Mouse (Mus musculus) intestine, embryonic 15.5 days (tissue): Measurements from ENCODE around the gene Lcn9. TPM values are rescaled to one million over a fixed set of nuclear protein-coding genes. Genes with fewer than 3 reads are reported as not detected.
A peak's percentile ranks its signal among the peaks of the same experiment; 100 is the strongest.
"Not testable (repeated sequence)": the region's sequence is repeated elsewhere in the genome, so short reads cannot be mapped to it uniquely, and the experiment has no call there.

Experiments
- ATAC-seq: fragments of 200-750 bp; cut with Nextera tagmentation; 2 replicates; pipeline ENCODE4 v1.8.0; 2017; ENCODE audit warnings: moderate TSS enrichment, moderate library complexity
- H3K27ac ChIP-seq: fragments of 300-500 bp; sonication (generic); 2 replicates; pipeline ENCODE4 v1.5.1; 2015; ENCODE audit warnings: mild to moderate bottlenecking, inconsistent platforms
- H3K27me3 ChIP-seq: fragments of 300-500 bp; sonication (generic); replicated peaks from 2 replicates; pipeline ENCODE4 v1.6.1; 2015; ENCODE audit warnings: inconsistent platforms
- H3K36me3 ChIP-seq: fragments of 300-500 bp; sonication (generic); 2 replicates; pipeline ENCODE4 v1.6.1; 2015; ENCODE audit warnings: inconsistent platforms
- H3K4me1 ChIP-seq: fragments of 300-500 bp; sonication (generic); replicated peaks from 2 replicates; pipeline ENCODE4 v1.6.1; 2015; ENCODE audit warnings: inconsistent platforms
- H3K4me2 ChIP-seq: fragments of 300-500 bp; sonication (generic); replicated peaks from 2 replicates; pipeline ENCODE4 v1.6.1; 2015; ENCODE audit warnings: mild to moderate bottlenecking, inconsistent platforms
- H3K4me3 ChIP-seq: fragments of 300-500 bp; sonication (generic); replicated peaks from 2 replicates; pipeline ENCODE4 v1.5.1; 2015; ENCODE audit warnings: inconsistent platforms
- H3K9ac ChIP-seq: fragments of 300-500 bp; sonication (generic); 2 replicates; pipeline ENCODE4 v1.6.1; 2015; ENCODE audit warnings: inconsistent platforms
- H3K9me3 ChIP-seq: fragments of 300-500 bp; sonication (generic); 2 replicates; pipeline ENCODE4 v1.6.1; 2016; ENCODE audit warnings: inconsistent platforms
- WGBS: fragments of 180-500 bp; shearing (Covaris S2); methylation state at CpG from one replicate; pipeline ENCODE4 v1.1.7; 2015; 5-methylcytosine and 5-hydroxymethylcytosine counted together
- polyA plus RNA-seq: library from polyadenylated mRNA; unstranded; fragments of >200 nt; fragmentation: Nextera tagmentation; extraction: Ambion mirVana; gene quantifications from 2 replicates; pipeline ENCODE4 v1.2.1, GENCODE M21; 2015

The Lcn9 gene
- polyA plus RNA-seq, 1 experiment from 2014 or later = not detected

- Histone ChIP-seq H3K9ac (no peak overlapping the region), H3K4me1 (no peaks in the 10 kb centered on the region), H3K27ac (no peak overlapping the region), H3K4me3 (no peak overlapping the region), H3K9me3 (no peaks in the 10 kb centered on the region), H3K4me2 (no peak overlapping the region), H3K36me3 (no peaks in the 10 kb centered on the region), H3K27me3 (no peaks in the 10 kb centered on the region)
- 84% methylated on average over 5 of the region's 5 CpGs for WGBS
- ATAC-seq = no peak
Observed at GRCm38 (mm10) chr2:25813364-25813763, 9.6 kb upstream of the Lcn9 start.

GRCm38 (mm10) chr2:25815748-25816147 is 7.2 kb upstream of the Lcn9 start, which contains the start of gene Glt6d1:
Gene Glt6d1, minus strand, starts transcription at chr2:25815848.
- not testable (repeated sequence) for H3K36me3 ChIP-seq, H3K4me2 ChIP-seq, H3K27ac ChIP-seq, ATAC-seq, H3K4me3 ChIP-seq, H3K4me1 ChIP-seq, H3K9ac ChIP-seq, H3K9me3 ChIP-seq, H3K27me3 ChIP-seq
- 58% methylated on average over 1 of the region's 1 CpGs for WGBS

- H3K27me3 ChIP-seq = no peaks in the 10 kb centered on the region
- no peaks in the 10 kb centered on the region for H3K36me3 ChIP-seq
- no peak overlapping the region for H3K27ac ChIP-seq
- ATAC-seq = no peak
- no peak overlapping the region for H3K4me3 ChIP-seq
- no peaks in the 10 kb centered on the region for H3K9me3 ChIP-seq
- H3K4me2 ChIP-seq = no peak overlapping the region
- H3K9ac ChIP-seq = no peak overlapping the region
- no peaks in the 10 kb centered on the region for H3K4me1 ChIP-seq
- 87% methylated on average over 3 of the region's 3 CpGs for WGBS
Observed at GRCm38 (mm10) chr2:25824751-25825150, 1.8 kb downstream of the Lcn9 start.

- H3K4me2 ChIP-seq = no peak overlapping the region
- no peak overlapping the region for H3K9ac ChIP-seq
- WGBS = 76% methylated on average over 8 of the region's 8 CpGs
- no peak for ATAC-seq
- H3K27me3 ChIP-seq = no peaks in the 10 kb centered on the region
- no peaks in the 10 kb centered on the region for H3K36me3 ChIP-seq
- H3K27ac ChIP-seq = no peak overlapping the region
- no peaks in the 10 kb centered on the region for H3K9me3 ChIP-seq
- H3K4me1 ChIP-seq = no peaks in the 10 kb centered on the region
- H3K4me3 ChIP-seq = no peak overlapping the region
Observed at GRCm38 (mm10) chr2:25828344-25828947, 5.5 kb downstream of the Lcn9 start.

- Histone ChIP-seq H3K4me1 (no peaks in the 10 kb centered on the region), H3K4me3 (no peak overlapping the region), H3K9me3 (no peaks in the 10 kb centered on the region), H3K36me3 (no peaks in the 10 kb centered on the region), H3K9ac (no peak overlapping the region), H3K27ac (no peak overlapping the region), H3K27me3 (0 out of 2 replicates have a peak, but pooled peaks cover 1% of the 10 kb centered on the region), H3K4me2 (no peak overlapping the region)
- 66% methylated on average over 3 of the region's 3 CpGs for WGBS
- no peak for ATAC-seq
Observed at GRCm38 (mm10) chr2:25830786-25831185, 7.8 kb downstream of the Lcn9 start.

- ATAC-seq = peak; percentile 82
- 0 out of 2 replicates have a peak, but pooled peaks cover 2% of the 10 kb centered on the region for H3K27me3 ChIP-seq
- H3K27ac ChIP-seq = no peak overlapping the region
- H3K4me1 ChIP-seq = no peaks in the 10 kb centered on the region
- no peaks in the 10 kb centered on the region for H3K9me3 ChIP-seq
- WGBS = 39% methylated on average over 5 of the region's 5 CpGs
- no peak overlapping the region for H3K4me2 ChIP-seq
- H3K4me3 ChIP-seq = no peak overlapping the region
- no peak overlapping the region for H3K9ac ChIP-seq
- H3K36me3 ChIP-seq = no peaks in the 10 kb centered on the region
Observed at GRCm38 (mm10) chr2:25836291-25836690, 13.3 kb downstream of the Lcn9 start.

- no peaks in the 10 kb centered on the region for H3K36me3 ChIP-seq
- no peak overlapping the region for H3K9ac ChIP-seq
- H3K4me2 ChIP-seq = no peak overlapping the region
- H3K4me3 ChIP-seq = no peak overlapping the region
- WGBS = 59% methylated on average over 4 of the region's 4 CpGs
- H3K27me3 ChIP-seq = no peaks in the 10 kb centered on the region
- H3K27ac ChIP-seq = no peak overlapping the region
- no peaks in the 10 kb centered on the region for H3K4me1 ChIP-seq
- no peak for ATAC-seq
- H3K9me3 ChIP-seq = no peaks in the 10 kb centered on the region
Observed at GRCm38 (mm10) chr2:25842161-25842560, 19.2 kb downstream of the Lcn9 start.

GRCm38 (mm10) chr2:25842758-25843157 is 19.8 kb downstream of the Lcn9 start:
- H3K27ac ChIP-seq = no peak overlapping the region
- no peak overlapping the region for H3K4me3 ChIP-seq
- H3K9ac ChIP-seq = no peak overlapping the region
- H3K27me3 ChIP-seq = no peaks in the 10 kb centered on the region
- no peaks in the 10 kb centered on the region for H3K4me1 ChIP-seq
- no peaks in the 10 kb centered on the region for H3K36me3 ChIP-seq
- H3K4me2 ChIP-seq = no peak overlapping the region
- WGBS = 84% methylated on average over 1 of the region's 1 CpGs
- no peak for ATAC-seq
- no peaks in the 10 kb centered on the region for H3K9me3 ChIP-seq

GRCm38 (mm10) chr2:25844097-25844496 is 21.1 kb downstream of the Lcn9 start:
- H3K27me3 ChIP-seq = no peaks in the 10 kb centered on the region
- no peak overlapping the region for H3K27ac ChIP-seq
- H3K9ac ChIP-seq = no peak overlapping the region
- no peak for ATAC-seq
- H3K36me3 ChIP-seq = no peaks in the 10 kb centered on the region
- no peaks in the 10 kb centered on the region for H3K4me1 ChIP-seq
- no peak overlapping the region for H3K4me3 ChIP-seq
- WGBS = 88% methylated on average over 3 of the region's 3 CpGs
- no peak overlapping the region for H3K4me2 ChIP-seq
- H3K9me3 ChIP-seq = no peaks in the 10 kb centered on the region

- 77% methylated on average over 8 of the region's 8 CpGs for WGBS
- Histone ChIP-seq H3K4me3 (no peak overlapping the region), H3K36me3 (no peaks in the 10 kb centered on the region), H3K27me3 (no peaks in the 10 kb centered on the region), H3K4me2 (no peak overlapping the region), H3K9ac (no peak overlapping the region), H3K9me3 (no peaks in the 10 kb centered on the region), H3K4me1 (no peaks in the 10 kb centered on the region), H3K27ac (no peak overlapping the region)
- ATAC-seq = no peak
Observed at GRCm38 (mm10) chr2:25846516-25846915, 23.6 kb downstream of the Lcn9 start.

- no peak within 1 kb of the TSS for H3K4me3 ChIP-seq
- no peaks in the 10 kb centered on the region for H3K9me3 ChIP-seq
- no peaks in the 10 kb centered on the region for H3K27me3 ChIP-seq
- no peaks in the 10 kb centered on the region for H3K36me3 ChIP-seq
- no peak within 1 kb of the TSS for H3K9ac ChIP-seq
- ATAC-seq = no peak
- no peak within 1 kb of the TSS for H3K27ac ChIP-seq
- H3K4me2 ChIP-seq = no peak within 1 kb of the TSS
- no peaks in the 10 kb centered on the region for H3K4me1 ChIP-seq
- WGBS = 75% methylated on average over 16 of the region's 16 CpGs
Observed at GRCm38 (mm10) chr2:25847226-25847625, 24.3 kb downstream of the Lcn9 start, which contains the start of gene Sohlh1. Gene Sohlh1, minus strand, starts transcription at chr2:25847248.

GRCm38 (mm10) chr2:25850330-25850729 is 27.4 kb downstream of the Lcn9 start:
- Histone ChIP-seq H3K27me3 (no peaks in the 10 kb centered on the region), H3K4me2 (no peak overlapping the region), H3K9ac (no peak overlapping the region), H3K9me3 (no peaks in the 10 kb centered on the region), H3K27ac (no peak overlapping the region), H3K4me3 (no peak overlapping the region), H3K36me3 (no peaks in the 10 kb centered on the region), H3K4me1 (no peaks in the 10 kb centered on the region)
- WGBS = 14% methylated on average over 4 of the region's 4 CpGs
- ATAC-seq = no peak

- H3K4me2 ChIP-seq = no peak overlapping the region
- no peak overlapping the region for H3K4me3 ChIP-seq
- H3K27me3 ChIP-seq = no peaks in the 10 kb centered on the region
- no peak overlapping the region for H3K9ac ChIP-seq
- no peaks in the 10 kb centered on the region for H3K4me1 ChIP-seq
- H3K36me3 ChIP-seq = no peaks in the 10 kb centered on the region
- WGBS = 33% methylated on average over 3 of the region's 3 CpGs
- no peak overlapping the region for H3K27ac ChIP-seq
- no peaks in the 10 kb centered on the region for H3K9me3 ChIP-seq
- ATAC-seq = no peak
Observed at GRCm38 (mm10) chr2:25852626-25853025, 29.7 kb downstream of the Lcn9 start.
